Mouse (Mus musculus) heart, adult 2 months (tissue): ENCODE measurements around the gene Fbxo47. TPM values are rescaled to one million over a fixed set of nuclear protein-coding genes. Genes with fewer than 3 reads are reported as not detected.

ENCODE experiments used
- DNase-seq, 2 experiments: peaks; one replicate each; pipeline ENCODE4 v3.0.0; 2021
- H3K27ac ChIP-seq: fragments of 200-600 bp; 2 replicates; pipeline ENCODE4 v1.8.1; 2022
- H3K27me3 ChIP-seq: fragments of 200-500 bp; 2 replicates; pipeline ENCODE4 v1.6.1; 2012; ENCODE audit warnings: mild to moderate bottlenecking, low read length, inconsistent platforms, mixed read lengths; ENCODE audit not compliant: control insufficient read depth, insufficient read depth
- H3K36me3 ChIP-seq: fragments of 200-500 bp; 2 replicates; pipeline ENCODE4 v1.6.1; 2012; ENCODE audit warnings: low read length, inconsistent platforms; ENCODE audit not compliant: control insufficient read depth, insufficient read depth
- H3K4me1 ChIP-seq: fragments of 200-500 bp; 2 replicates; pipeline ENCODE4 v1.6.1; 2011; ENCODE audit warnings: low read length; ENCODE audit not compliant: control insufficient read depth, insufficient read depth
- H3K4me3 ChIP-seq: fragments of 200-600 bp; 2 replicates; pipeline ENCODE4 v1.8.1; 2022
- H3K79me2 ChIP-seq: fragments of 200-500 bp; replicated peaks from 2 replicates; pipeline ENCODE4 v1.6.1; 2012; ENCODE audit warnings: mild to moderate bottlenecking, inconsistent platforms, low read length, moderate library complexity, mixed read lengths; ENCODE audit not compliant: control insufficient read depth, insufficient read depth
- H3K9ac ChIP-seq: fragments of 200-500 bp; 2 replicates; pipeline ENCODE4 v1.6.1; 2012; ENCODE audit warnings: low read depth, mild to moderate bottlenecking, control low read depth, inconsistent platforms, low read length, mixed read lengths
- CTCF ChIP-seq: fragments of 200-600 bp; IDR thresholded peaks from 2 replicates; pipeline ENCODE4 v1.8.1; 2022; ENCODE audit warnings: antibody characterized with exemption, mild to moderate bottlenecking, moderate library complexity
- EP300 ChIP-seq: fragments of 200-500 bp; IDR thresholded peaks from 2 replicates; pipeline ENCODE4 v1.6.1; 2011; ENCODE audit warnings: low read depth, low read length, control low read depth; ENCODE audit not compliant: insufficient read depth
- POLR2A ChIP-seq: fragments of 200-500 bp; IDR thresholded peaks from 2 replicates; pipeline ENCODE4 v1.6.1; 2011; ENCODE audit warnings: mild to moderate bottlenecking, low read depth, low read length, control low read depth; ENCODE audit not compliant: insufficient read depth
- WGBS: fragments of 180-500 bp; shearing (Covaris S2); methylation state at CpG from one replicate; pipeline ENCODE4 v1.1.7; 2018; 5-methylcytosine and 5-hydroxymethylcytosine counted together
- intact Hi-C: fragments of 180-260 bp; cut with DNase I; formaldehyde crosslinking; loops from one replicate; pipeline ENCODE4 v1.15.1; 2025
- polyA plus RNA-seq: library from polyadenylated mRNA; depleted of rRNA; stranded (reverse); fragments of >200 nt; gene quantifications from 2 replicates; pipeline ENCODE4 v1.2.3, GENCODE M21; 2012
- total RNA-seq, 2 experiments: library from RNA; stranded (reverse); gene quantifications; 2 replicates each; pipeline ENCODE4 v1.2.3; 2021

Gene Fbxo47
- total and polyA plus RNA-seq, 3 experiments: 0.29 to 0.45 (median 0.43) TPM

GRCm38 (mm10) chr11:97812491-97812921, 71.4 kb downstream of the Fbxo47 start:
- H3K27me3 ChIP-seq: no peaks in the 10 kb centered on the region
- H3K36me3 ChIP-seq: peaks cover 34% of the 10 kb centered on the region
- no peak for DNase-seq
- WGBS: 74% methylated on average over 3 of the region's 3 CpGs
- no peak overlapping the region for H3K4me3 ChIP-seq
- peaks cover 55% of the 10 kb centered on the region for H3K4me1 ChIP-seq
- no peak for TF ChIP-seq CTCF
- H3K27ac ChIP-seq: no peak overlapping the region
- no peak overlapping the region for H3K9ac ChIP-seq
- intact Hi-C loops: no loop called here
- peaks cover 2% of the 10 kb centered on the region for H3K79me2 ChIP-seq

DNA sequence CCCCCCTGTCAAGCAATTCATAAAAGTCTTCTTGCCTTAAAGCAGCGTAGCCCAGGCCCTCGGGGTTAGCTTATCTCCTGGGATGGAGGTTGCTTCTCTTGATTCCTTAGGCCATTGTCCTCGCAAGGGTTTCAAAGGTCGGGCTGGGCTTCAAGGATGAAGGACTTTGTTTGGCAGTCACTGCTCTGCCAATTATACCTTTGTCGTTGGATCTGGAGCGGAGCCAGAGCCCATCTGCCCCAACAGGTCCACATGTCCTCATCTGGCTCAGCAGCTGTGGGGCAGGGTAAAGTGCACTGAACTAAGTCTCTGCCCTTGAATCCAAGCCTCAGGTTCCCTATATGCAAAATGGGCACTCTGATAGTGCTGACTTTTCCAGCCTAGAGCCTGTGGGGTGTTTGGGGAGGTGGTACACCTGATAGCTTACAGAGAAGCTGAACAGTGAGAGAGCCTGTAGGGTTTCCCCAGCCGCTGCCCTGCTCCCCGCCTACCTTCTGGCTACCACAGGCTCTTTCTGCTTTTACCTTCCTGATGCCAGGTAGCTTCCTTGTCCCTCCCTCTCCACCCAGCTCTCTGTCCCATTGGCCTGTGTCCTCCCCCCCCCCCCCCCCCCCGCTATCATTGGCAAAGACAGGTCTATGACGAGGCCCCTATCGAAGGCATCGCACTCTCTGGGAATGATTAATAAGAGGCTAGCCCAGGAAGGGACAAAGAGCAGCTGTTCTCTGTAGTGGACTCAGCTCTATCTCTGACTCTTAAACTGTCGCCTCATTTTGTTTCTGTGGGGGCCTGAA, 72.2 kb downstream of the Fbxo47 start:
- peaks cover 35% of the 10 kb centered on the region for H3K36me3 ChIP-seq
- H3K4me1 ChIP-seq: peaks cover 55% of the 10 kb centered on the region
- H3K27ac ChIP-seq: no peak overlapping the region
- intact Hi-C loops: no loop called here
- H3K9ac ChIP-seq: no peak overlapping the region
- H3K27me3 ChIP-seq: no peaks in the 10 kb centered on the region
- TF ChIP-seq POLR2A: no peak
- TF ChIP-seq EP300: no peak
- TF ChIP-seq CTCF: no peak
- H3K4me3 ChIP-seq: no peak overlapping the region
- 46% methylated on average over 13 of the region's 13 CpGs for WGBS
- H3K79me2 ChIP-seq: peaks cover 2% of the 10 kb centered on the region
- no peak for DNase-seq

GRCm38 (mm10) chr11:97810970-97811369, 73.0 kb downstream of the Fbxo47 start:
- Histone ChIP-seq H3K36me3 (peaks cover 30% of the 10 kb centered on the region), H3K27me3 (no peaks in the 10 kb centered on the region), H3K27ac (peak overlapping the region; percentile 36), H3K9ac (no peak overlapping the region), H3K4me1 (peaks cover 57% of the 10 kb centered on the region), H3K79me2 (peaks cover 2% of the 10 kb centered on the region), H3K4me3 (no peak overlapping the region)
- intact Hi-C loops: no loop called here
- no peak for TF ChIP-seq EP300
- TF ChIP-seq POLR2A: no peak
- TF ChIP-seq CTCF: no peak
- 61% methylated on average over 3 of the region's 3 CpGs for WGBS
- no peak for DNase-seq

DNA sequence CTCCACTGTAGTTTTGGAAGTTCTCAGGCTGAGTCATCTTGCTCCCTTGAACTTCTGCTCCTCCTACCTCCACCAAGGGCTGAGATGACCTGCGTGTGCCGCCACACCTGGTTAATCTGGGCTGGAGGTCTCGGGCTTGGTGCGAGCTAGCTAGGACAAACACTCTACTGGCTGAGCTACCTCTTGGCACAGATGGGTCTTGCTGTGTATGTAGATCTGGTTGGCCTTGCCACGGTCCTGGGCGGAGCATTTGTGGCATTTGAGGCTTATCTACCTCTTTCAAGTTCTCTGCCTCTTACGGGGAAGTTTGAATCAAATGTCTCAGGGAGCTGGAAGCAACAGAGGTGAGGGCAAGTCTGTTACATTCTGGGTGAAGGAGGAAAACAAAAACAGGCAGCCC, 73.6 kb downstream of the Fbxo47 start:
- Histone ChIP-seq H3K36me3 (peaks cover 27% of the 10 kb centered on the region), H3K27me3 (no peaks in the 10 kb centered on the region), H3K27ac (peak overlapping the region; percentile 21), H3K9ac (no peak overlapping the region), H3K4me1 (peaks cover 58% of the 10 kb centered on the region), H3K4me3 (no peak overlapping the region), H3K79me2 (peaks cover 2% of the 10 kb centered on the region)
- DNase-seq: peak in 1 of 2 experiments; percentile 30
- intact Hi-C loops: no loop called here
- TF ChIP-seq CTCF (no peak), POLR2A (no peak), EP300 (no peak)
- 77% methylated on average over 7 of the region's 7 CpGs for WGBS

GRCm38 (mm10) chr11:97809235-97810121, 74.5 kb downstream of the Fbxo47 start:
- no peak overlapping the region for H3K4me3 ChIP-seq
- intact Hi-C loops: no loop called here

More at GRCm38 (mm10) chr11:97809235-97810121, 74.5 kb downstream of the Fbxo47 start:
- Histone ChIP-seq H3K27me3 (no peaks in the 10 kb centered on the region), H3K27ac (peak overlapping the region; percentile 70), H3K9ac (no peak overlapping the region), H3K36me3 (peaks cover 29% of the 10 kb centered on the region), H3K79me2 (peaks cover 2% of the 10 kb centered on the region), H3K4me1 (peaks cover 62% of the 10 kb centered on the region)
- 34% methylated on average over 7 of the region's 7 CpGs for WGBS
- peak in 1 of 2 experiments; percentile 34 for DNase-seq
- TF ChIP-seq CTCF (no peak), EP300 (no peak), POLR2A (no peak)
